Mouse (Mus musculus): Measurements from ENCODE around the gene Tbc1d32. TPM values are rescaled to one million over a fixed set of nuclear protein-coding genes. Genes with fewer than 3 reads are reported as not detected.
"Not testable (repeated sequence)": the region's sequence is repeated elsewhere in the genome, so short reads cannot be mapped to it uniquely, and the experiment has no call there.

Gene Tbc1d32
- polyA plus RNA-seq, 1 experiment from 2014 or later: 3.9 TPM

DNA sequence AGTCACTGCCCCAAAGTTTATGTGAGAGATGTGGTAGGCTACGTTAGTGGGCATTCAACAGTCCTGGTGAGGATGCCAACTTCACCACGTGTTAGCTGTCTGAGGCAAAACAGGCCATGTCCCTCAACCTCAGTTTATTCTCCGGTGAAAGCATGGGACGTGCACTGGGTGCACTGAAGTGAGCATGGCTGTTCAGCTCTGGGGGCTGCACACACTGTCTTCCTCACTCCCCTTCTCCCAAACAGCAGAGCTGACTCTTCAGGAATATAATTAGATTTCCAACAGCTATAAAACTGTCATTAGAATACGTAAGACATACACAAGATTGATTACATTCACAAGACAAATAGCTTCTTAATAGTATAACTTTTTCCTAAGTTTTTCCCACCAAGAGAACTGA is 55.3 kb downstream of the Tbc1d32 start:
- Histone ChIP-seq H3K4me3 (ENCODE audit: low read length) (no peak overlapping the region), H3K4me1 (ENCODE audit: insufficient read depth, low read length) (no peaks in the 10 kb centered on the region), H3K36me3 (ENCODE audit: insufficient read depth, low read length) (no peaks in the 10 kb centered on the region), H3K27ac (ENCODE audit: low read length) (no peak overlapping the region), H3K4me2 (replicated peaks; ENCODE audit: low read depth, low read length) (no peak overlapping the region), H3K9ac (replicated peaks; ENCODE audit: low read length) (no peak overlapping the region), H3K9me3 (ENCODE audit: low read length) (no peaks in the 10 kb centered on the region), H3K27me3 (ENCODE audit: insufficient read depth, low read length) (no peaks in the 10 kb centered on the region)
- ATAC-seq (ENCODE audit: low FRiP score, low TSS enrichment): peak; percentile 67; the same call in 1 of the 2 replicates
- WGBS: 47% methylated on average over 5 of the region's 5 CpGs

DNA sequence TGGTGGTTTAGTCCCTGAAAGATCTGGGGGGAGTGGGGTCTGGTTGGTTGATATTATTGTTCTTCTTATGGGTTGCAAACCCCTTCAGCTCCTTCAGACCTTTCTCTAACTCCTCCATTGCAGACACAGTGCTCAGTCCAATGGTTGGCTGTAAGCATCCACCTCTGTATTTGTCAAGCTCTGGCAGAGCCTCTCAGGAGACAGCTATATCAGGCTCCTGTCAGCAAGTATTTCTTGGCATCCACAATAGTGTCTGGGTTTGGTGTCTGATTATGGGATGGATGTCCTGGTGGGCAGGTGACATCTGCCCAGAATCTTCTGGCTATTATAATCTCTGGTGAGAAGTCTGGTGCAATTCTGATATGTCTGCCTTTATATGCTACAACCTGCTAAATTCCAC is 60.8 kb downstream of the Tbc1d32 start:
- not testable (repeated sequence) for H3K9ac ChIP-seq (replicated peaks; ENCODE audit: low read length); H3K9me3 ChIP-seq (ENCODE audit: low read length); H3K4me1 ChIP-seq (ENCODE audit: insufficient read depth, low read length); H3K36me3 ChIP-seq (ENCODE audit: insufficient read depth, low read length); H3K4me3 ChIP-seq (ENCODE audit: low read length); ATAC-seq (ENCODE audit: low FRiP score, low TSS enrichment); H3K27me3 ChIP-seq (ENCODE audit: insufficient read depth, low read length); H3K4me2 ChIP-seq (replicated peaks; ENCODE audit: low read depth, low read length); H3K27ac ChIP-seq (ENCODE audit: low read length)

DNA sequence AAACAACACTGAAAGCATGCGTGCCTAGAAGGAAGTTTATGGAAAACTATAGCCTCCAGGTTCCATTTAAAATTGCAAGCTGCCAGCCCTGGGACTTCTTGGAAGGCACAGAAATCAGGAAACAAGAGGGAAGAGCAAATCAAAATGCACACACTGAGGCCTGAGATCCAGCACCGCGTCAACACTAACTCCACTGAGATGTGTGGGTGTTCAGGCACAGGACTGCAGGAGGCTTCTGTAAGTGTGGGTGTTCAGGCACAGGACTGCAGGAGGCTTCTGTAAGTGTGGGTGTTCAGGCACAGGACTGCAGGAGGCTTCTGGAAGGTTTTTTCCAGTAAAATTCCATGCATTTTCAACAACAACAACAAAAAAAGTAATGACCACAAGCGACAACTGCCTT is 62.7 kb downstream of the Tbc1d32 start:
- Histone ChIP-seq H3K27me3 (ENCODE audit: insufficient read depth, low read length) (no peaks in the 10 kb centered on the region), H3K9me3 (ENCODE audit: low read length) (no peaks in the 10 kb centered on the region), H3K9ac (replicated peaks; ENCODE audit: low read length) (no peak overlapping the region), H3K4me1 (ENCODE audit: insufficient read depth, low read length) (no peaks in the 10 kb centered on the region), H3K36me3 (ENCODE audit: insufficient read depth, low read length) (no peaks in the 10 kb centered on the region), H3K27ac (ENCODE audit: low read length) (no peak overlapping the region), H3K4me3 (ENCODE audit: low read length) (no peak overlapping the region), H3K4me2 (replicated peaks; ENCODE audit: low read depth, low read length) (no peak overlapping the region)
- ATAC-seq (ENCODE audit: low FRiP score, low TSS enrichment): no peak
- 85% methylated on average over 4 of the region's 4 CpGs for WGBS

DNA sequence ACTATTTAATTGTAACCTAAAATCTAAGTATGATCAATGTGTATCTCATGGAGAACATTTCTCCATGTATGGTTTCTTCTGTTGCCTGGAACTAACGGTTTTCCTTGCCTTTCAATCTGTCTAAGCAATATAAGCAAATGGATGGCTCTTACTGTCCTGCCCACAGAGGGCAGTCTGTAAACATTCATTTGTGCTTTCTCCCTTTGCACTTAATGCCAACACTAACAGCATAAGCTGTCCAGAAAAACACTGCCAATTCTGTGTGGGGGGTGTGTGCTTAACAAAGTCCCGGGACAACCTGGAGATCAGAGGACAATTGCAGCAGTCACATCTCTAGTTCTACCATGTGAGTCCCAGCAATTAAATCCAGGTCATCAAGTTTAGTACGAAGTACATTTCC is 64.1 kb downstream of the Tbc1d32 start:
- H3K27ac ChIP-seq (ENCODE audit: low read length): no peak overlapping the region
- H3K9me3 ChIP-seq (ENCODE audit: low read length): no peaks in the 10 kb centered on the region
- no peak for ATAC-seq (ENCODE audit: low FRiP score, low TSS enrichment)
- H3K4me3 ChIP-seq (ENCODE audit: low read length): no peak overlapping the region
- no peaks in the 10 kb centered on the region for H3K27me3 ChIP-seq (ENCODE audit: insufficient read depth, low read length)
- no peak overlapping the region for H3K4me2 ChIP-seq (replicated peaks; ENCODE audit: low read depth, low read length)
- no peak overlapping the region for H3K9ac ChIP-seq (replicated peaks; ENCODE audit: low read length)
- WGBS: 60% methylated on average over 3 of the region's 3 CpGs
- H3K36me3 ChIP-seq (ENCODE audit: insufficient read depth, low read length): no peaks in the 10 kb centered on the region
- no peaks in the 10 kb centered on the region for H3K4me1 ChIP-seq (ENCODE audit: insufficient read depth, low read length)

DNA sequence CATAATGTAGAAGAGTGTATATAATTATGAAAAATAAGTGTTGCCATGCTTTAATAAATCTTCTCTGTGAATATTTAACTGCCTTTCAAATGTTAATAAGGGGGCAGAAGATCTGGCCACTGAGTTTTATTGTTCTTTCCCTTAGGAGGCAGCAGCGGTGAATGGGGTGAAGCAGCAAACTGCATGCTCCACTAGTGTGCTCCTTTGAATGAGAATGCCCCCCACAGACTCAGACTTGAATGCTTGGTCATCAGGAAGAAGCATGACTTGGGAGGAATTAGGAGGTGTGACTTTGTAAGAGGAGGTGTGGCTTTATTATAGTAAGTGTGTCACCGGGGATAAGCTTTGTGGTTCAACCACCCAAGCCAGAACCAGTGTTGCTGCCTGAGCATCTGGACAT is 69.7 kb downstream of the Tbc1d32 start:
- no peak overlapping the region for H3K27ac ChIP-seq (ENCODE audit: low read length)
- no peaks in the 10 kb centered on the region for H3K4me1 ChIP-seq (ENCODE audit: insufficient read depth, low read length)
- H3K4me3 ChIP-seq (ENCODE audit: low read length): no peak overlapping the region
- H3K9ac ChIP-seq (replicated peaks; ENCODE audit: low read length): no peak overlapping the region
- 0 out of 2 replicates have a peak, but pooled peaks cover 6% of the 10 kb centered on the region for H3K36me3 ChIP-seq (ENCODE audit: insufficient read depth, low read length)
- H3K4me2 ChIP-seq (replicated peaks; ENCODE audit: low read depth, low read length): no peak overlapping the region
- WGBS: 77% methylated on average over 2 of the region's 2 CpGs
- ATAC-seq (ENCODE audit: low FRiP score, low TSS enrichment): no peak
- no peaks in the 10 kb centered on the region for H3K27me3 ChIP-seq (ENCODE audit: insufficient read depth, low read length)
- no peaks in the 10 kb centered on the region for H3K9me3 ChIP-seq (ENCODE audit: low read length)

DNA sequence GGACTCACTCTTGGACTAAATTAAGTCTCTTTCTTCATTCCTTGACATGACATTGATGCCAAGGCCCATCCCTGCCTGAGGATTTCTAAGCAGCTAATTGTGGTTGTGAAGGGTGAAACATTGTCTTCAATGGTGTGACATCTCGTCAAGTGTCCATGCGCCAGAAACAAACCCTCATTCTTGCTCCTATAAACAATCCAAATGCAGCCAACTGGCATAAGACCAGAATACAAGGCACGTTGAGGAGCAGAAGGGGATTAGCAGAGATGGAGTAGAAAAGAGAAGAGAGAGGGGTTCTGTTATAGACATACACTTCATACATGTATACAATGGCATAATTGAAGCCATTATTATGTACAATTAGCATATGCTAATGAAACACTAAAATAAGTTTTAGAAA is 70.3 kb downstream of the Tbc1d32 start:
- no peak for ATAC-seq (ENCODE audit: low FRiP score, low TSS enrichment)
- no peaks in the 10 kb centered on the region for H3K4me1 ChIP-seq (ENCODE audit: insufficient read depth, low read length)

DNA sequence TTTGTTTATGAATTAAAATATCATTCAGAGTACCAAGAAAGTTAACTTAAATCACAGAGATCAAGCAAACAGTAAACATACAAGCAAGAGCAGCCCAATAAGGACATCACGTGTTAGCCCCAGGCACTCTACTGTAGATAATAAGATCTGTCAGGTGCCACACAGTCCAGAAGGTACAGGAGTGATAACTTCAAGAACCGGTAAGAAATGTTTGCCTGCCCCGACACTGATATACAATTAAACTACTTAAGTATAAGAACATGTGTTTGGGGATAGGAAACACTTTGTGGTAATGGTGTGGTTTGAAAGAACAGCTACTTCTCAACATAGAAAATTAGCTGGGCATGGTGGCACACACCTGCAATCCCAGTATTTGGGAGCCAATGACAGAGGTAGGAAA is 71.5 kb downstream of the Tbc1d32 start:
- ATAC-seq (ENCODE audit: low FRiP score, low TSS enrichment): no peak
- WGBS: 93% methylated on average over 3 of the region's 3 CpGs
- no peak overlapping the region for H3K9ac ChIP-seq (replicated peaks; ENCODE audit: low read length)
- H3K36me3 ChIP-seq (ENCODE audit: insufficient read depth, low read length): 0 out of 2 replicates have a peak, but pooled peaks cover 7% of the 10 kb centered on the region
- H3K4me2 ChIP-seq (replicated peaks; ENCODE audit: low read depth, low read length): no peak overlapping the region
- H3K27me3 ChIP-seq (ENCODE audit: insufficient read depth, low read length): no peaks in the 10 kb centered on the region
- no peak overlapping the region for H3K4me3 ChIP-seq (ENCODE audit: low read length)
- H3K9me3 ChIP-seq (ENCODE audit: low read length): no peaks in the 10 kb centered on the region
- H3K27ac ChIP-seq (ENCODE audit: low read length): no peak overlapping the region
- no peaks in the 10 kb centered on the region for H3K4me1 ChIP-seq (ENCODE audit: insufficient read depth, low read length)

More for the DNA sequence above, 70.3 kb downstream of the Tbc1d32 start:
- WGBS: 82% methylated on average over 3 of the region's 3 CpGs
- 0 out of 2 replicates have a peak, but pooled peaks cover 6% of the 10 kb centered on the region for H3K36me3 ChIP-seq (ENCODE audit: insufficient read depth, low read length)
- no peak overlapping the region for H3K4me3 ChIP-seq (ENCODE audit: low read length)
- no peak overlapping the region for H3K27ac ChIP-seq (ENCODE audit: low read length)
- H3K9me3 ChIP-seq (ENCODE audit: low read length): no peaks in the 10 kb centered on the region
- no peaks in the 10 kb centered on the region for H3K27me3 ChIP-seq (ENCODE audit: insufficient read depth, low read length)
- H3K9ac ChIP-seq (replicated peaks; ENCODE audit: low read length): no peak overlapping the region
- H3K4me2 ChIP-seq (replicated peaks; ENCODE audit: low read depth, low read length): no peak overlapping the region

DNA sequence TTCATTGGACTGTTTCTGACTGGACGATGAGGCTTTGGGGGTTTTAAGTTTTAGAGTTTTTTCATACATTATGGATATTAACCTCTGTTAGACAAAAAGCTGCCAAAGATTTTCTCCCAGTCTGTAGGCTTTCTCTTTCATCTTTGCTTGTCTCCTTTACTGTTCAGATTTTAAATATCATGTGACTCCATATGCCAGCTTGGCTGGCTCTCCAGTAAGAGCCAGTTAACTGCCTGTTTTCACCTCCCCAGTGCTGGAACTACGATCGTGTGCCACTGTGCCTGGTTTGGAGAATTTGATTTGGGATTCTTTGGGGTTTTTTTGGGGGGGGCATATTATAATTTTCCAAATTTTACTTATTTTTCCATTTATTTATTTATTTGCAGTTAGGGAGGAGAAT is 79.6 kb downstream of the Tbc1d32 start:
- H3K27me3 ChIP-seq (ENCODE audit: insufficient read depth, low read length): no peaks in the 10 kb centered on the region
- H3K27ac ChIP-seq (ENCODE audit: low read length): no peak overlapping the region
- no peak for ATAC-seq (ENCODE audit: low FRiP score, low TSS enrichment)
- H3K9ac ChIP-seq (replicated peaks; ENCODE audit: low read length): no peak overlapping the region
- 96% methylated on average over 3 of the region's 3 CpGs for WGBS
- H3K4me1 ChIP-seq (ENCODE audit: insufficient read depth, low read length): no peaks in the 10 kb centered on the region
- no peak overlapping the region for H3K4me2 ChIP-seq (replicated peaks; ENCODE audit: low read depth, low read length)
- H3K4me3 ChIP-seq (ENCODE audit: low read length): no peak overlapping the region
- 0 out of 2 replicates have a peak, but pooled peaks cover 3% of the 10 kb centered on the region for H3K36me3 ChIP-seq (ENCODE audit: insufficient read depth, low read length)
- no peaks in the 10 kb centered on the region for H3K9me3 ChIP-seq (ENCODE audit: low read length)

DNA sequence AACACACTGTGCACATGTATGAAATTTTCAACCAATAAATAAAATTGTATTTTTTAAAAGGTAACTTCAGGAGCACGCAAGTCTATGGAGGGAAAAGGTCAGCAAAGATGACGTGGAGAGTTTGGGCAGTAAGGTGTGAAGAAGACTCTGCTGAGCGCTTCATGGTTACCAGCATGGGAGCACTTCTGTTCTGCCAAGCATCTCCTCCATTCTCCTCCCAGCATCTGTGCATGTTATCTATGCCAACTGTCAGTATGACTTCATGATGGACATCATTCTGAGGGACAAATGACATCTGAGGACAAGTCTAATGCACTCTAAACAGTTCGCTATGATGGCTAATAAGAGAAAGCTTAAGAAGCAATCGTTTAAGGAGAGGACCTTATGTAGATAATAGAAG is 91.3 kb downstream of the Tbc1d32 start:
- no peak overlapping the region for H3K4me3 ChIP-seq (ENCODE audit: low read length)
- H3K9ac ChIP-seq (replicated peaks; ENCODE audit: low read length): no peak overlapping the region
- H3K27me3 ChIP-seq (ENCODE audit: insufficient read depth, low read length): no peaks in the 10 kb centered on the region
- no peaks in the 10 kb centered on the region for H3K36me3 ChIP-seq (ENCODE audit: insufficient read depth, low read length)
- 93% methylated on average over 5 of the region's 5 CpGs for WGBS
- no peaks in the 10 kb centered on the region for H3K9me3 ChIP-seq (ENCODE audit: low read length)
- no peaks in the 10 kb centered on the region for H3K4me1 ChIP-seq (ENCODE audit: insufficient read depth, low read length)
- H3K4me2 ChIP-seq (replicated peaks; ENCODE audit: low read depth, low read length): no peak overlapping the region
- ATAC-seq (ENCODE audit: low FRiP score, low TSS enrichment): no peak
- H3K27ac ChIP-seq (ENCODE audit: low read length): no peak overlapping the region

DNA sequence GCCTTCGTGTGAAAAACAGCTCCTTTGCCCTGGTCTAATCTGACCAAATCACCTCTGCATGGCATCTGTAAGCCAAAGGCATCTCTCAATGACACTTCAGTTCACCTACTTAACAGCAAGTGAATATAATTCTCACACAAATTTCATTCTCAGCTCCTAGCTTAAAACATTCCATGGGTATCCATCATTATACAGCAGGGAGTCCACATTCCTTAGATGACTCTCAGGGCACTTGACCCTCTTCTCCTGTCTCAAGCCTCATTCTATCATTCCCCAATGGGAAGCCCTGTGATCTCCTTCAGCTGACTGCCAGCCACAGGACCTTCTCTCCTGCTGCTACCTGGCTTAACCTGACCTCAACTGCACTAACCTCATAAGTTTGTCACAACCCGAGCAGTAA is 98.8 kb downstream of the Tbc1d32 start:
- H3K36me3 ChIP-seq (ENCODE audit: insufficient read depth, low read length): no peaks in the 10 kb centered on the region
- H3K9me3 ChIP-seq (ENCODE audit: low read length): no peaks in the 10 kb centered on the region
- no peak overlapping the region for H3K4me3 ChIP-seq (ENCODE audit: low read length)
- no peak overlapping the region for H3K27ac ChIP-seq (ENCODE audit: low read length)
- H3K4me2 ChIP-seq (replicated peaks; ENCODE audit: low read depth, low read length): no peak overlapping the region
- no peak for ATAC-seq (ENCODE audit: low FRiP score, low TSS enrichment)
- 97% methylated on average over 2 of the region's 2 CpGs for WGBS
- H3K9ac ChIP-seq (replicated peaks; ENCODE audit: low read length): no peak overlapping the region
- H3K4me1 ChIP-seq (ENCODE audit: insufficient read depth, low read length): no peaks in the 10 kb centered on the region
- no peaks in the 10 kb centered on the region for H3K27me3 ChIP-seq (ENCODE audit: insufficient read depth, low read length)

DNA sequence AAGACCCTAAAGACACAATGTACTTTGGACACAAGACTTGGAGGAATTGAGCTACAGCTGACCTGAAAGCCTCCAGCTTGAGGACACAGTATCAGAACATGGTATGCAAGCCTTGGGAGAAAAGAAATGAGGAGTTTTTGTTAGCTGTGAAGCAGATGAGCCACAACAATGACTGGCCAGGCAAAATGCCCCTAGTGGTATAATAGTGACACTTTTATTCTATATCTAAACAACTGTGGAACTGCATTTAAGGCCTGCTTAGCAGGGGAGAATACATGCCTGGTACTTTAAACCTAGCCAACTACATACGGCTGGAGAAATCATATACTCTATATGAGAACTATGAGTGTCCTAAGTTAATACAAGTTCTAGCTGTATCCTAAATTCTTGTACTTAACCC is 101.5 kb downstream of the Tbc1d32 start:
- Histone ChIP-seq H3K36me3 (ENCODE audit: insufficient read depth, low read length) (no peaks in the 10 kb centered on the region), H3K4me2 (replicated peaks; ENCODE audit: low read depth, low read length) (no peak overlapping the region), H3K9ac (replicated peaks; ENCODE audit: low read length) (no peak overlapping the region), H3K4me3 (ENCODE audit: low read length) (no peak overlapping the region), H3K4me1 (ENCODE audit: insufficient read depth, low read length) (no peaks in the 10 kb centered on the region), H3K27me3 (ENCODE audit: insufficient read depth, low read length) (no peaks in the 10 kb centered on the region), H3K9me3 (ENCODE audit: low read length) (no peaks in the 10 kb centered on the region), H3K27ac (ENCODE audit: low read length) (no peak overlapping the region)
- ATAC-seq (ENCODE audit: low FRiP score, low TSS enrichment): no peak
- 93% methylated on average over 1 of the region's 1 CpGs for WGBS
